In genomic region chr14:18263427-18263826, GRCm38 (mm10) we compare ENCODE assay signal across 8 mouse cellular contexts. TPM values are rescaled to one million over a fixed set of nuclear protein-coding genes. Genes with fewer than 3 reads are reported as not detected.
DNase-seq lines count a peak whose midpoint lies in the region; ATAC-seq lines count a peak whose summit lies in the region.
"Had no signal": no experiment of that assay in that cellular context is flagged by ENCODE, and none has a peak within 500 bp of the region (broad histone marks: within the 10 kb centered on the region; RNA-seq: fewer than 3 reads in every experiment).

No protein-coding gene starts in this region.

- 20% methylated on average over 4 of the region's 4 CpGs for WGBS in heart, embryonic 16.5 days
- WGBS in midbrain, embryonic 13.5 days: 65% methylated on average over 4 of the region's 4 CpGs
- 46% methylated on average over 4 of the region's 4 CpGs for WGBS in midbrain, embryonic 16.5 days
- 6% methylated on average over 4 of the region's 4 CpGs for WGBS in forebrain, embryonic 16.5 days

- peaks cover 15% of the 10 kb centered on the region; the same call in 1 of the 2 replicates for H3K36me3 ChIP-seq in heart, embryonic 16.5 days (ENCODE audit: control insufficient read depth, insufficient read depth)
- H3K36me3 ChIP-seq in midbrain, embryonic 13.5 days: peaks cover 37% of the 10 kb centered on the region
- H3K36me3 ChIP-seq in midbrain, embryonic 16.5 days (ENCODE audit: control insufficient read depth, insufficient read depth, low read length): peaks cover 19% of the 10 kb centered on the region; the same call in 1 of the 2 replicates
- H3K36me3 ChIP-seq in forebrain, embryonic 16.5 days (ENCODE audit: control insufficient read depth, insufficient read depth): peaks cover 18% of the 10 kb centered on the region

- H3K9ac ChIP-seq in heart, embryonic 16.5 days (ENCODE audit: low read length): no peak overlapping the region; the same call in 1 of the 2 replicates
- H3K9ac ChIP-seq in midbrain, embryonic 13.5 days (replicated peaks): no peak overlapping the region
- H3K9ac ChIP-seq in midbrain, embryonic 16.5 days (ENCODE audit: low read depth, low read length): no peak overlapping the region
- no peak overlapping the region for H3K9ac ChIP-seq in forebrain, embryonic 16.5 days (replicated peaks; ENCODE audit: low read depth, low read length)

- peaks cover 4% of the 10 kb centered on the region for H3K4me1 ChIP-seq in heart, embryonic 16.5 days (ENCODE audit: control insufficient read depth, insufficient read depth, low read length)
- peaks cover 6% of the 10 kb centered on the region for H3K4me1 ChIP-seq in midbrain, embryonic 13.5 days (replicated peaks)
- peaks cover 7% of the 10 kb centered on the region for H3K4me1 ChIP-seq in midbrain, embryonic 16.5 days (ENCODE audit: control insufficient read depth, insufficient read depth, low read length)
- peaks cover 3% of the 10 kb centered on the region for H3K4me1 ChIP-seq in forebrain, embryonic 16.5 days (replicated peaks; ENCODE audit: control insufficient read depth, insufficient read depth, low read length)

- H3K4me2 ChIP-seq in heart, embryonic 16.5 days (ENCODE audit: low read depth, low read length): peak overlapping the region; percentile 13; the same call in 1 of the 2 replicates
- H3K4me2 ChIP-seq in midbrain, embryonic 13.5 days (replicated peaks): no peak overlapping the region
- no peak overlapping the region for H3K4me2 ChIP-seq in midbrain, embryonic 16.5 days (ENCODE audit: low read length)
- no peak overlapping the region for H3K4me2 ChIP-seq in forebrain, embryonic 16.5 days (ENCODE audit: low read length)

- H3K9me3 ChIP-seq in heart, embryonic 16.5 days (replicated peaks; ENCODE audit: control insufficient read depth, low read length): no peaks in the 10 kb centered on the region; the same call in 1 of the 2 replicates
- no peaks in the 10 kb centered on the region for H3K9me3 ChIP-seq in midbrain, embryonic 13.5 days
- H3K9me3 ChIP-seq in midbrain, embryonic 16.5 days (replicated peaks; ENCODE audit: control insufficient read depth, low read length, poor library complexity, severe bottlenecking): no peaks in the 10 kb centered on the region
- H3K9me3 ChIP-seq in forebrain, embryonic 16.5 days (ENCODE audit: control insufficient read depth, low read length): no peaks in the 10 kb centered on the region

- no peak for DNase-seq in heart, adult 11 months
- DNase-seq in thymus, postnatal 14 days: no peak
- DNase-seq: lung, adult 18-20 months had no signal

- no peaks in the 10 kb centered on the region for H3K27me3 ChIP-seq in heart, embryonic 16.5 days (ENCODE audit: control insufficient read depth, insufficient read depth, low read length)
- no peaks in the 10 kb centered on the region for H3K27me3 ChIP-seq in midbrain, embryonic 13.5 days
- no peaks in the 10 kb centered on the region for H3K27me3 ChIP-seq in midbrain, embryonic 16.5 days (ENCODE audit: control insufficient read depth, insufficient read depth, low read depth, low read length)
- no peaks in the 10 kb centered on the region for H3K27me3 ChIP-seq in forebrain, embryonic 16.5 days (replicated peaks; ENCODE audit: control insufficient read depth, insufficient read depth, low read length)

- ATAC-seq in heart, embryonic 16.5 days (replicated peaks; ENCODE audit: extremely low read depth, insufficient read depth, low FRiP score): peak; percentile 45; the same call in 1 of the 2 replicates
- 0 out of 2 replicates have a peak, but pooled peaks have one; percentile 35 for ATAC-seq in midbrain, embryonic 13.5 days
- ATAC-seq in midbrain, embryonic 16.5 days: no peak
- peak; percentile 93 for ATAC-seq in forebrain, embryonic 16.5 days
- peak; percentile 80 for ATAC-seq in megakaryocyte-erythroid progenitor cell, adult 5-6 weeks (replicated peaks; ENCODE audit: low FRiP score, low TSS enrichment, poor library complexity, severe bottlenecking)

- no peak overlapping the region for H3K4me3 ChIP-seq in heart, embryonic 16.5 days (ENCODE audit: low read length)
- no peak overlapping the region for H3K4me3 ChIP-seq in midbrain, embryonic 13.5 days (replicated peaks)
- H3K4me3 ChIP-seq in midbrain, embryonic 16.5 days (ENCODE audit: low read depth, low read length): no peak overlapping the region
- no peak overlapping the region for H3K4me3 ChIP-seq in forebrain, embryonic 16.5 days (replicated peaks; ENCODE audit: low read length)

- H3K27ac ChIP-seq in heart, embryonic 16.5 days (ENCODE audit: low read length): peak overlapping the region; percentile 27; the same call in 1 of the 2 replicates
- H3K27ac ChIP-seq in midbrain, embryonic 13.5 days: no peak overlapping the region
- no peak overlapping the region for H3K27ac ChIP-seq in midbrain, embryonic 16.5 days (ENCODE audit: low read length)
- H3K27ac ChIP-seq in forebrain, embryonic 16.5 days (ENCODE audit: low read length): no peak overlapping the region

RNA-seq across cellular contexts. Expression of gene Nkiras1, which starts 7.5 kb away (rescaled TPM):
- polyA plus RNA-seq in heart, embryonic 16.5 days (2015; fragmentation: Nextera tagmentation; extraction: Ambion mirVana): 25.3 TPM in 2 replicates
- 32.2 and 32.8 TPM in 2 replicates for polyA plus RNA-seq in midbrain, embryonic 13.5 days (2015; fragmentation: Nextera tagmentation; extraction: Ambion mirVana)
- polyA plus RNA-seq in midbrain, embryonic 16.5 days (2015; fragmentation: Nextera tagmentation; extraction: Ambion mirVana): 49.7 and 50.9 TPM in 2 replicates
- 34.7 and 36.2 TPM in 2 replicates for polyA plus RNA-seq in forebrain, embryonic 16.5 days (2015; fragmentation: Nextera tagmentation; extraction: Ambion mirVana)
- 16.1 and 19.4 TPM in 2 replicates for total RNA-seq in megakaryocyte-erythroid progenitor cell, adult 5-6 weeks (2014; fragmentation: Nextera tagmentation)
- total RNA-seq in megakaryocyte-erythroid progenitor cell, adult 5-6 weeks (2017): 9.0 and 11.5 TPM in 2 replicates

RNA-seq across cellular contexts. Expression of gene Rpl15, which starts 7.8 kb away (rescaled TPM):
- 203 and 235 TPM in 2 replicates for polyA plus RNA-seq in heart, embryonic 16.5 days (2015; fragmentation: Nextera tagmentation; extraction: Ambion mirVana)
- 322 and 334 TPM in 2 replicates for polyA plus RNA-seq in midbrain, embryonic 13.5 days (2015; fragmentation: Nextera tagmentation; extraction: Ambion mirVana)
- 261 and 284 TPM in 2 replicates for polyA plus RNA-seq in midbrain, embryonic 16.5 days (2015; fragmentation: Nextera tagmentation; extraction: Ambion mirVana)
- polyA plus RNA-seq in forebrain, embryonic 16.5 days (2015; fragmentation: Nextera tagmentation; extraction: Ambion mirVana): 303 and 306 TPM in 2 replicates
- total RNA-seq in megakaryocyte-erythroid progenitor cell, adult 5-6 weeks (2014; fragmentation: Nextera tagmentation): 2,368 and 2,511 TPM in 2 replicates
- total RNA-seq in megakaryocyte-erythroid progenitor cell, adult 5-6 weeks (2017): 2,162 and 2,291 TPM in 2 replicates

RNA-seq across cellular contexts. Expression of gene Nr1d2, which starts 24.5 kb away (rescaled TPM):
- polyA plus RNA-seq in heart, embryonic 16.5 days (2015; fragmentation: Nextera tagmentation; extraction: Ambion mirVana): 11.8 and 12.3 TPM in 2 replicates
- 4.0 and 5.1 TPM in 2 replicates for polyA plus RNA-seq in midbrain, embryonic 13.5 days (2015; fragmentation: Nextera tagmentation; extraction: Ambion mirVana)
- polyA plus RNA-seq in midbrain, embryonic 16.5 days (2015; fragmentation: Nextera tagmentation; extraction: Ambion mirVana): 5.3 and 6.2 TPM in 2 replicates
- 6.9 and 10.1 TPM in 2 replicates for polyA plus RNA-seq in forebrain, embryonic 16.5 days (2015; fragmentation: Nextera tagmentation; extraction: Ambion mirVana)
- 10.4 and 12.6 TPM in 2 replicates for total RNA-seq in megakaryocyte-erythroid progenitor cell, adult 5-6 weeks (2014; fragmentation: Nextera tagmentation)
- total RNA-seq in megakaryocyte-erythroid progenitor cell, adult 5-6 weeks (2017): 10.6 and 15.5 TPM in 2 replicates
